Mouse (Mus musculus) MEL (cell line): ENCODE measurements around the gene Gnat1. TPM values are rescaled to one million over a fixed set of nuclear protein-coding genes. Genes with fewer than 3 reads are reported as not detected.

ENCODE experiments used
- DNase-seq: peaks from one replicate; pipeline ENCODE4 v3.0.0; 2011; ENCODE audit warnings: low read depth, low spot score
- H3K27ac ChIP-seq: 2 replicates; pipeline ENCODE4 v1.5.1; 2012; ENCODE audit warnings: low read depth, mild to moderate bottlenecking, control low read depth, low read length, moderate library complexity; ENCODE audit not compliant: control insufficient read depth
- H3K27me3 ChIP-seq, 2 experiments: fragments of 150-350 bp in 1 of 2; sonication (generic) in 1 of 2; 2 replicates each; pipeline ENCODE4 v1.6.1; 2012; ENCODE audit warnings: low read length in 2 of 2, mild to moderate bottlenecking in 2 of 2, improper control_type of control experiment in 1 of 2, moderate library complexity in 1 of 2; ENCODE audit not compliant: insufficient read depth in 2 of 2, control insufficient read depth in 1 of 2
- H3K36me3 ChIP-seq, 2 experiments: 2 replicates each; pipeline ENCODE4 v1.6.1; 2012 to 2014; ENCODE audit warnings: low read length in 2 of 2, improper control_type of control experiment in 1 of 2, inconsistent platforms in 1 of 2, mild to moderate bottlenecking in 1 of 2; ENCODE audit not compliant: insufficient read depth in 2 of 2, control insufficient read depth in 1 of 2
- H3K4me1 ChIP-seq, 2 experiments: fragments of 150-350 bp in 1 of 2; sonication (generic) in 1 of 2; 2 replicates each; pipeline ENCODE4 v1.6.1; 2012; ENCODE audit warnings: low read length in 2 of 2, improper control_type of control experiment in 1 of 2, mild to moderate bottlenecking in 1 of 2; ENCODE audit not compliant: insufficient read depth in 2 of 2, control insufficient read depth in 1 of 2
- H3K4me3 ChIP-seq, 2 experiments: fragments of 150-350 bp in 1 of 2; sonication (generic) in 1 of 2; 2 replicates each; pipeline ENCODE4 v1.5.1; 2012; ENCODE audit warnings: low read depth in 2 of 2, low read length in 2 of 2, mild to moderate bottlenecking in 2 of 2, moderate library complexity in 2 of 2, control low read depth in 1 of 2, improper control_type of control experiment in 1 of 2; ENCODE audit not compliant: control insufficient read depth in 1 of 2, insufficient read depth in 1 of 2
- H3K79me2 ChIP-seq: 2 replicates; pipeline ENCODE4 v1.6.1; 2012; ENCODE audit warnings: mild to moderate bottlenecking, low read length, moderate library complexity; ENCODE audit not compliant: control insufficient read depth, poor library complexity, insufficient read depth
- H3K9ac ChIP-seq: 2 replicates; pipeline ENCODE4 v1.6.1; 2012; ENCODE audit warnings: low read depth, mild to moderate bottlenecking, control low read depth, low read length, moderate library complexity; ENCODE audit not compliant: control insufficient read depth, poor library complexity, severe bottlenecking
- H3K9me3 ChIP-seq: fragments of 150-350 bp; sonication (generic); replicated peaks from 2 replicates; pipeline ENCODE4 v1.6.1; 2012; ENCODE audit warnings: mild to moderate bottlenecking, low read length, improper control_type of control experiment, moderate library complexity; ENCODE audit not compliant: insufficient read depth
- BHLHE40 ChIP-seq: IDR thresholded peaks from 2 replicates; pipeline ENCODE4 v1.6.1; 2012; ENCODE audit warnings: low read depth, mild to moderate bottlenecking, inconsistent platforms, low read length, improper control_type of control experiment, borderline replicate concordance
- CHD1 ChIP-seq: IDR thresholded peaks from 2 replicates; pipeline ENCODE4 v1.6.1; 2012; ENCODE audit warnings: low read depth, mild to moderate bottlenecking, inconsistent platforms, low read length, improper control_type of control experiment
- CHD2 ChIP-seq: IDR thresholded peaks from 2 replicates; pipeline ENCODE4 v1.6.1; 2011; ENCODE audit warnings: low read length, improper control_type of control experiment
- CTCF ChIP-seq, 3 experiments: IDR thresholded peaks in 2 of 3; conservative IDR thresholded peaks in 1 of 3; 2 replicates each; pipeline ENCODE4 v1.5.1; 2011 to 2012; ENCODE audit warnings: low read length in 3 of 3, low read depth in 2 of 3, mild to moderate bottlenecking in 2 of 3, improper control_type of control experiment in 1 of 3, inconsistent platforms in 1 of 3, mixed read lengths in 1 of 3, moderate library complexity in 1 of 3; ENCODE audit not compliant: control insufficient read depth in 1 of 3, insufficient read depth in 1 of 3, poor library complexity in 1 of 3, severe bottlenecking in 1 of 3
- E2F4 ChIP-seq: IDR thresholded peaks from 2 replicates; pipeline ENCODE4 v1.6.1; 2011; ENCODE audit warnings: low read depth, low read length, improper control_type of control experiment, borderline replicate concordance
- ELF1 ChIP-seq: IDR thresholded peaks from 2 replicates; pipeline ENCODE4 v1.6.1; 2014; ENCODE audit warnings: low read depth, mild to moderate bottlenecking, inconsistent platforms, low read length, improper control_type of control experiment, moderate library complexity
- EP300 ChIP-seq, 2 experiments: IDR thresholded peaks; 2 replicates each; pipeline ENCODE4 v1.6.1; 2011; ENCODE audit warnings: improper control_type of control experiment in 2 of 2, low read length in 2 of 2, low read depth in 1 of 2, mild to moderate bottlenecking in 1 of 2
- ETS1 ChIP-seq: IDR thresholded peaks from 2 replicates; pipeline ENCODE4 v1.6.1; 2012; ENCODE audit warnings: low read depth, mild to moderate bottlenecking, inconsistent platforms, low read length, improper control_type of control experiment, moderate library complexity
- GABPA ChIP-seq: IDR thresholded peaks from 2 replicates; pipeline ENCODE4 v1.6.1; 2012; ENCODE audit warnings: low read depth, mild to moderate bottlenecking, inconsistent platforms, low read length, improper control_type of control experiment, moderate library complexity
- GATA1 ChIP-seq: IDR thresholded peaks from 2 replicates; pipeline ENCODE4 v1.6.1; 2011; ENCODE audit warnings: low read depth, low read length, improper control_type of control experiment
- HCFC1 ChIP-seq: IDR thresholded peaks from 2 replicates; pipeline ENCODE4 v1.6.1; 2012; ENCODE audit warnings: low read depth, mild to moderate bottlenecking, inconsistent platforms, low read length, improper control_type of control experiment, moderate library complexity
- JUND ChIP-seq: IDR thresholded peaks from 2 replicates; pipeline ENCODE4 v1.6.1; 2011; ENCODE audit warnings: low read depth, mild to moderate bottlenecking, improper control_type of control experiment, low read length
- KAT2A ChIP-seq: conservative IDR thresholded peaks from 2 replicates; pipeline ENCODE4 v1.6.1; 2012; ENCODE audit warnings: low read depth, low read length, improper control_type of control experiment, inconsistent platforms
- MAFK ChIP-seq: IDR thresholded peaks from 2 replicates; pipeline ENCODE4 v1.6.1; 2011; ENCODE audit warnings: low read depth, mild to moderate bottlenecking, low read length, improper control_type of control experiment, borderline replicate concordance
- MAX ChIP-seq: IDR thresholded peaks from 2 replicates; pipeline ENCODE4 v1.6.1; 2011; ENCODE audit warnings: low read length, improper control_type of control experiment
- MAZ ChIP-seq: IDR thresholded peaks from 2 replicates; pipeline ENCODE4 v1.6.1; 2012; ENCODE audit warnings: low read depth, mild to moderate bottlenecking, inconsistent platforms, low read length, improper control_type of control experiment
- MEF2A ChIP-seq: IDR thresholded peaks from 2 replicates; pipeline ENCODE4 v1.6.1; 2014; ENCODE audit warnings: low read depth, mild to moderate bottlenecking, inconsistent platforms, low read length, improper control_type of control experiment; ENCODE audit not compliant: poor library complexity, insufficient replicate concordance, severe bottlenecking; ENCODE audit errors: extremely low read depth
- MXI1 ChIP-seq: IDR thresholded peaks from 2 replicates; pipeline ENCODE4 v1.6.1; 2011; ENCODE audit warnings: mild to moderate bottlenecking, low read depth, low read length, improper control_type of control experiment
- MYB ChIP-seq: IDR thresholded peaks from 2 replicates; pipeline ENCODE4 v1.6.1; 2011; ENCODE audit warnings: mild to moderate bottlenecking, low read depth, low read length, improper control_type of control experiment
- MYC ChIP-seq: IDR thresholded peaks from 2 replicates; pipeline ENCODE4 v1.6.1; 2011; ENCODE audit warnings: low read depth, mild to moderate bottlenecking, low read length, improper control_type of control experiment, moderate library complexity
- NELFE ChIP-seq: IDR thresholded peaks from 2 replicates; pipeline ENCODE4 v1.6.1; 2011; ENCODE audit warnings: low read depth, low read length, improper control_type of control experiment
- NRF1 ChIP-seq: IDR thresholded peaks from 2 replicates; pipeline ENCODE4 v1.6.1; 2014; ENCODE audit warnings: low read depth, mild to moderate bottlenecking, inconsistent platforms, low read length, improper control_type of control experiment, moderate library complexity; ENCODE audit not compliant: poor library complexity, insufficient read depth, severe bottlenecking
- POLR2A ChIP-seq, 2 experiments: IDR thresholded peaks; 2 replicates each; pipeline ENCODE4 v1.6.1; 2011 to 2012; ENCODE audit warnings: low read length in 2 of 2, mild to moderate bottlenecking in 2 of 2, control low read depth in 1 of 2, improper control_type of control experiment in 1 of 2, low read depth in 1 of 2, moderate library complexity in 1 of 2; ENCODE audit not compliant: control insufficient read depth in 1 of 2, insufficient read depth in 1 of 2, poor library complexity in 1 of 2
- POLR2AphosphoS2 ChIP-seq: IDR thresholded peaks from 2 replicates; pipeline ENCODE4 v1.6.1; 2011; ENCODE audit warnings: low read length, improper control_type of control experiment
- POLR2AphosphoS5 ChIP-seq: IDR thresholded peaks from 2 replicates; pipeline ENCODE4 v1.6.1; 2012; ENCODE audit warnings: low read depth, borderline replicate concordance, mild to moderate bottlenecking, inconsistent platforms, low read length, moderate library complexity, mixed read lengths
- RAD21 ChIP-seq: IDR thresholded peaks from 2 replicates; pipeline ENCODE4 v1.6.1; 2011; ENCODE audit warnings: mild to moderate bottlenecking, low read depth, low read length, improper control_type of control experiment
- RCOR1 ChIP-seq: IDR thresholded peaks from 2 replicates; pipeline ENCODE4 v1.6.1; 2012; ENCODE audit warnings: low read depth, mild to moderate bottlenecking, inconsistent platforms, low read length, improper control_type of control experiment
- SIN3A ChIP-seq: IDR thresholded peaks from 2 replicates; pipeline ENCODE4 v1.6.1; 2012; ENCODE audit warnings: low read length, improper control_type of control experiment, inconsistent platforms
- TAL1 ChIP-seq: IDR thresholded peaks from 2 replicates; pipeline ENCODE4 v1.6.1; 2012; ENCODE audit warnings: mild to moderate bottlenecking, inconsistent platforms, low read length, moderate library complexity, mixed read lengths
- TBP ChIP-seq: IDR thresholded peaks from 2 replicates; pipeline ENCODE4 v1.8.0; 2011; ENCODE audit warnings: low read depth, low read length, improper control_type of control experiment
- UBTF ChIP-seq: IDR thresholded peaks from 2 replicates; pipeline ENCODE4 v1.6.1; 2012; ENCODE audit warnings: low read depth, mild to moderate bottlenecking, inconsistent platforms, low read length, improper control_type of control experiment, moderate library complexity, borderline replicate concordance; ENCODE audit not compliant: insufficient read depth
- USF1 ChIP-seq: IDR thresholded peaks from 2 replicates; pipeline ENCODE4 v1.6.1; 2014; ENCODE audit warnings: low read depth, mild to moderate bottlenecking, inconsistent platforms, low read length, improper control_type of control experiment, moderate library complexity
- USF2 ChIP-seq, 2 experiments: IDR thresholded peaks; 2 replicates each; pipeline ENCODE4 v1.6.1; 2011 to 2012; ENCODE audit warnings: improper control_type of control experiment in 2 of 2, low read length in 2 of 2, borderline replicate concordance in 1 of 2, inconsistent platforms in 1 of 2, low read depth in 1 of 2, mild to moderate bottlenecking in 1 of 2; ENCODE audit not compliant: insufficient read depth in 1 of 2
- ZC3H11A ChIP-seq: IDR thresholded peaks from 2 replicates; pipeline ENCODE4 v1.6.1; 2012; ENCODE audit warnings: low read depth, mild to moderate bottlenecking, inconsistent platforms, low read length, improper control_type of control experiment
- ZKSCAN1 ChIP-seq: IDR thresholded peaks from 2 replicates; pipeline ENCODE4 v1.6.1; 2012; ENCODE audit warnings: low read depth, mild to moderate bottlenecking, inconsistent platforms, low read length, improper control_type of control experiment, moderate library complexity
- ZMIZ1 ChIP-seq: IDR thresholded peaks from 2 replicates; pipeline ENCODE4 v1.6.1; 2012; ENCODE audit warnings: low read depth, mild to moderate bottlenecking, inconsistent platforms, low read length, improper control_type of control experiment, moderate library complexity
- polyA plus RNA-seq, 2 experiments: library from polyadenylated mRNA; stranded (reverse) in 1 of 2; unstranded in 1 of 2; fragments of >175 nt in 1 of 2; fragments of >200 nt in 1 of 2; gene quantifications; 2 replicates each; pipeline versions ENCODE4 v1.2.1 to v1.2.4; 2012; ENCODE audit warnings: low replicate concordance in 2 of 2, low read depth in 1 of 2; ENCODE audit not compliant: insufficient read length in 2 of 2, insufficient read depth in 1 of 2, missing spikeins in 1 of 2
- total RNA-seq: library from RNA; depleted of rRNA; stranded (reverse); fragments of 300-350 nt; gene quantifications from 2 replicates; pipeline ENCODE4 v1.2.3, GENCODE M21; 2012

The Gnat1 gene
- total and polyA plus RNA-seq, 3 experiments: 0.27 to 326 TPM; not detected in 1

DNA sequence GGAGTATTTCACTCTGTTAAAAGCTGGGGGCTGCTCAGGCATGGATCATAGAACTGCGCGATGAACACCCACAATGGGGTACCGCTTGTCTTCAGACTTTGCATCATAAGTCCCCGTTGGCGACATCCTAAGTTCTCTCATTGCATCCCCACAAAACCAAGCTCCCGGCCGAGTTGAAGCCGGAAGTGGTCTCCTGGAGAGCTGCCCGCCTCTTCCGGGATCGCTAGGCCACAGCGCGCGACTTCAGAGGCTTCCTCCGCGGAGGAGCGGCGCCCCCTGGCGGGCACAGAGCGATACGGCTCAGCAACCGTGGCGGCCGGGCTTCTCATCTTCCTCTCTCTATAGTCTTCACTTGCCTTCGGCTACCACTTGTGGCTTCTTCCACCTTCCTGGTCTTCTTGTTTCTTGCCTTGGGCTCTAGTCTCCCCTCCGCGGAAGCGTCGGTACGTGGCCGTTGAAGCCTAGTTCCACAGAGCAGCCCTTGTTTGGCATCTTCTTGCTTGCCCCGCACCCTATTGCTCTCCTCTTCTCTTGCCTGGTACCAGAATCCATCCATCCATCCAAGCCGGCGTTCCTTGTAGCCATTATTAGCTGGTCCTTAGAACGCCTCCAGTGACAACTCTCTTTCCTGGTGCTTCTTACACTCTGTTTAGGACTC is 34.9 kb downstream of the Gnat1 start:
- no peaks in the 10 kb centered on the region for H3K27me3 ChIP-seq
- H3K36me3 ChIP-seq: peaks cover 0 to 7% of the 10 kb centered on the region in 2 experiments; a peak in 2 of 4 replicates
- H3K79me2 ChIP-seq: no peaks in the 10 kb centered on the region; the same call in 1 of the 2 replicates
- peak; percentile 97 for DNase-seq
- peaks cover 0 to 24% of the 10 kb centered on the region in 2 experiments; a peak in 3 of 4 replicates for H3K4me1 ChIP-seq
- H3K4me3 ChIP-seq: peak overlapping the region; percentile 64 to 82
- peak overlapping the region; percentile 68 for H3K9ac ChIP-seq
- no peaks in the 10 kb centered on the region for H3K9me3 ChIP-seq
- peak overlapping the region; percentile 21; the same call in 1 of the 2 replicates for H3K27ac ChIP-seq
- TF ChIP-seq ETS1: no peak
- no peak for TF ChIP-seq MAZ
- TF ChIP-seq UBTF: no peak
- no peak for TF ChIP-seq MEF2A
- TF ChIP-seq CHD2: no peak
- no peak for TF ChIP-seq ZKSCAN1
- TF ChIP-seq USF1: no peak
- TF ChIP-seq MAFK: no peak
- TF ChIP-seq HCFC1: peak; percentile 81
- no peak for TF ChIP-seq KAT2A
- TF ChIP-seq ELF1: peak; percentile 94
- TF ChIP-seq MYB: no peak
- no peak for TF ChIP-seq EP300 (IDR thresholded peaks at IDR 0.05; ENCODE audit: low read depth in 1 of 2, low read length in 2 of 2)
- TF ChIP-seq BHLHE40: no peak
- no peak for TF ChIP-seq MYC
- peak; percentile 78; the same call in 1 of the 2 replicates for TF ChIP-seq POLR2AphosphoS2
- TF ChIP-seq TBP: peak; percentile 72; the same call in 1 of the 2 replicates
- peak; percentile 87 for TF ChIP-seq RAD21
- peak; percentile 85 for TF ChIP-seq NELFE
- no peak for TF ChIP-seq CHD1
- peak; percentile 75; the same call in 1 of the 2 replicates for TF ChIP-seq ZMIZ1
- no peak; the same call in 1 of the 2 replicates for TF ChIP-seq E2F4
- TF ChIP-seq NRF1: no peak
- no peak for TF ChIP-seq RCOR1
- TF ChIP-seq SIN3A: peak; percentile 84
- TF ChIP-seq JUND: no peak
- TF ChIP-seq GATA1: no peak
- no peak for TF ChIP-seq POLR2AphosphoS5
- TF ChIP-seq CTCF (IDR thresholded peaks at IDR 0.05 in 2 of 3, conservative IDR thresholded peaks at IDR 0.05 in 1 of 3; ENCODE audit: control insufficient read depth in 1 of 3, insufficient read depth in 1 of 3, low read depth in 2 of 3, low read length in 3 of 3, poor library complexity in 1 of 3, severe bottlenecking in 1 of 3): peak; percentile 83 to 99 (median 99)
- no peak for TF ChIP-seq GABPA
- TF ChIP-seq ZC3H11A: peak; percentile 83
- TF ChIP-seq POLR2A (IDR thresholded peaks at IDR 0.05; ENCODE audit: control insufficient read depth in 1 of 2, insufficient read depth in 1 of 2, low read depth in 1 of 2, low read length in 2 of 2, poor library complexity in 1 of 2): peak; percentile 59 to 92; a peak in 3 of 4 replicates
- no peak for TF ChIP-seq USF2 (IDR thresholded peaks at IDR 0.05; ENCODE audit: borderline replicate concordance in 1 of 2, insufficient read depth in 1 of 2, low read depth in 1 of 2, low read length in 2 of 2)
- TF ChIP-seq MXI1: 0 out of 2 replicates have a peak, but pooled peaks have one; percentile 45
- no peak for TF ChIP-seq TAL1
- TF ChIP-seq MAX: no peak
